Mouse (Mus musculus) CD8-positive naive resting alpha-beta T cell, adult 2 months (primary cell): ENCODE measurements around the gene Ctdsp1.

Experiments used
- DNase-seq, 2 experiments: peaks; one replicate each; pipeline ENCODE4 v3.0.0; 2022; ENCODE audit warnings: low read depth in 2 of 2, low spot score in 2 of 2

The Ctdsp1 gene

DNA sequence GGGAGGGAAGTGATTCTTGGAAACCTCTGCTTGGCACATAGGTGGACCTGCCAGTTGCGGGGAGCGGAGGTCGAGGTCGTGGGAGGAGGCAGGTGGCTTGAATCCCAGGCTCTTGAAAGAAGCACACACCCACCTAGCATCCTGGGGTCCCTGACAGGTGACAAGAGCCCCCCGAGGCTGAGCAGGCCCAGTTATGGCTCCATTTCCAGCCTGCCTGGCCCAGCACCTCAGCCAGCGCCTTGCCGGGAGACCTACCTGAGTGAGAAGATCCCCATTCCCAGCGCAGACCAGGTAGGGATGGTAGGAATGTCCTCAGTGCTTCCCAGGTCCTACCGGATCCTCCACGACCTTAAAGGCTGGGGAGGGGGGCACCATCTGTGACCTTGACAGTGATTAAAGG, 15.7 kb upstream of the Ctdsp1 start:
- DNase-seq, result no peak

DNA sequence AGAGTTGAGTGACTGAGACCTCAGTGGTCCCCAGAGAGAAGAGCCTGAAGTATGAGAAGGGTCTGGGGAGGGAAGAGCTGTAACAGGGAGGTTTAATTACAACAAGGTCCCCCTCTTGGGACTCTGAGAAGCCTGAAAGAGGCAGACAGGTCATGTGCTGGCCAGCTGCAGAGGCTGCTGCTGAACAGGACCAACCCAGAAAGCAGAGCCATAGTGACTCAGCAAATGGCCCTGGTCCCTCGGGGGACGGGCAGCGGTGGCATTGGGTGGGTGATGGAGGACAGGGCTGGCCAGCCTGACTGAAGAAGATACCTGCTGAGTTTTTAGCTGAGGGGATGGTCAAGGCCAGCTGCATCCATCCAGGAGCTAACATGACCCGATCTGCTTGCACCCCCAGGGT, 14.9 kb upstream of the Ctdsp1 start:
- no peak for DNase-seq

DNA sequence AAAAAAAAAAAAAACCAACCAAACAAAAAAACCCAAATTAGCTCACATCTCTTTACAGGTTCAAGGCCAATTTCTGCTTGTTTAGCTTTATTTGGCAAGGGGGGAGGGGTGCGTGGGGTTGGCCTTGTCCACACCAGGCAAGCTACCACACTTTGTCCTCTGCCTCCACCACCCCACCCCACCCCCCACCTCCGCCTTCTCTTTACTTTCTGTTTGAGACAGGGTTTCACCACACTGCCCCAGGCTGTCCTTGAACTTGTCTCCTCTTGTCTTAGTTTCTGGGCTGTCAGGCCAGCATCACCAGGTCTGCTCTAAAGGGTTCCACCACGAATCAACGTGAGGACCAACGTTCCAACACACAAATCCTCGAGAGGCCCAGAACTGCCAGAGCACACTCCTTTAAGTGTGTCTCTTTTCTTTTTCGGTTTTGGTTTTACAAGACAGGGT, 12.2 kb upstream of the Ctdsp1 start:
- no peak for DNase-seq

DNA sequence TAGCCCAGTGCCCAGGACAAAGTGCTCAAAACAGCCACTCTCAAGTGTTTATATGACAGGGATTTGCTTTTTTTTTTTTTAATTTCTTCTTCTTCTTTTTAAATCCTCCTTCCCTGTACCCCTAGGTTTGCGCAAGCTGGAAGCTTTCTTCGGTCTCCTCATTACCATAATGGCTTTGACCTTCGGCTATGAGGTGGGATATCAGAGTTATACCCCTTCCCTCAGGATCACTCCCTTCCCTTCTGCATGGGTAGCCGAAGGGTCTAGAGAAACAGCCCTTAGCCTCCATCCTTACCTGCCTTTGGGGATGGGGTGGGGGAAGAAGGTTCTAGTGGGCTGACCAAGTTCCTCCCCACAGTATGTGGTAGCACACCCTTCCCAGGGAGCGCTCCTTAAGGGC, 10.8 kb upstream of the Ctdsp1 start:
- DNase-seq, result no peak

DNA sequence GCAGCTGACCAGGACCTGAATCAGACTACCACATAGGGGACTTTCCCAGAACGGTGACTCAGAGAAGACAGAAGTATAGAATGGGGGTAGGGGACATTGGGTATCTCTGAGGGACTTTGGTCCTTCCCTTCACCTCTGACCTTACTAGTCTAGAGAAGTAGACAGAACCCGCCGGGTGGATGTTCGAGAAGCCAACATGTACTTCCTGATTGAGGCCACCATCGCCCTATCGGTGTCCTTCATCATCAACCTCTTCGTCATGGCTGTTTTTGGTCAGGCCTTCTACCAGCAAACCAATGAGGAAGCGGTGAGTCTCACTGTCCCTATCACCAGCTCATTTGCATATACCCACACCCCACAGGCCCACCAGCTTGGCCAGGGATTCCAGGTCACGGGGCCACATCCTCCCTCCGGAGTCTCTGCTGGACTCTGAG, 9.7 kb upstream of the Ctdsp1 start:
- DNase-seq, result no peak

DNA sequence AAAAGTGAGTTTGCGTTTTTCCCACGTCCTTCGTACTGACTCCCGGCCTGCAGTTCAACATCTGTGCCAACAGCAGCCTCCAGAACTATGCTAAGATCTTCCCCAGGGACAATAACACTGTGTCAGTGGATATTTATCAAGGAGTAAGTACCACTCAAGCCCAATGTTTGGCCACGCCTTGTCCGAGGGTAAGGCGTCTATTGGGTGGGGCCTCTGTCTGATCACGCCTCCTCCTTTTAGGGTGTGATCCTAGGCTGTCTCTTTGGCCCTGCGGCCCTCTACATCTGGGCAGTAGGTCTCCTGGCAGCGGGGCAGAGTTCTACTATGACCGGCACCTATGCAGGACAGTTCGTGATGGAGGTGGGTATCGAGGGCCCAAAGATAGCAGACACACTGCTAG, 7.9 kb upstream of the Ctdsp1 start:
- no peak for DNase-seq

DNA sequence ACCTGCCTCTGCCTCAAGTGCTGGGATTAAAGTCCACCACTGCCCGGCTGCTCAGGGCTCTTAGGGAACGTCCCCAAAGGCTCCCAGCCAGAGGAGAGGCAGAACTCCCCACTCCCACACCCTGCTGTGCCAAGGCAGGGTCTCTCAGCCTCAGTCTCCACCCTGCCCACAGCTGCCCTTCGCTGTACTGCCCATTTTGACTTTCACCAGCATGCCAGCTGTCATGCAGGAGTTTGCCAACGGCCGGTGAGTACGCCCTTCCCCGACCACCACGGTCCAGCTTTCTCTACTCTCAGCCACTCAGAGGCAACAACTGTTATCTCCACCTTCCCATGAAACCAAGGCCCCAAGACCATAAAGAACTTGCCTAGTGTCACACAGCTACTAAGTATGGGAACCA, 6.8 kb upstream of the Ctdsp1 start:
- no peak for DNase-seq

DNA sequence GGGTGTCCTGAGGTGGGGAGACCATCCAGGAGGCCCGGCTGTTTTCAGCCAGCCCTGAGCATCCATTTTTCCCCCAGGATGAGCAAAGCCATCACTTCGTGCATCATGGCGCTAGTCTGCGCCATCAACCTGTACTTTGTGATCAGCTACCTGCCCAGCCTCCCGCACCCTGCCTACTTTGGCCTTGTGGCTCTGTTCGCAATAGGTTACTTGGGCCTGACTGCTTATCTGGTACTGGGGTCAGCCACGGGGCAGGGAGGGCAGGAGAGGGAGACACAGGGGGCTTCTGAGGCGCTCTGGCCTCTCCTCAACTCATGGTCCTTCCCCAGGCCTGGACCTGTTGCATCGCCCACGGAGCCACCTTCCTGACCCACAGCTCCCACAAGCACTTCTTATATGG, 6.2 kb upstream of the Ctdsp1 start:
- DNase-seq, result no peak

DNA sequence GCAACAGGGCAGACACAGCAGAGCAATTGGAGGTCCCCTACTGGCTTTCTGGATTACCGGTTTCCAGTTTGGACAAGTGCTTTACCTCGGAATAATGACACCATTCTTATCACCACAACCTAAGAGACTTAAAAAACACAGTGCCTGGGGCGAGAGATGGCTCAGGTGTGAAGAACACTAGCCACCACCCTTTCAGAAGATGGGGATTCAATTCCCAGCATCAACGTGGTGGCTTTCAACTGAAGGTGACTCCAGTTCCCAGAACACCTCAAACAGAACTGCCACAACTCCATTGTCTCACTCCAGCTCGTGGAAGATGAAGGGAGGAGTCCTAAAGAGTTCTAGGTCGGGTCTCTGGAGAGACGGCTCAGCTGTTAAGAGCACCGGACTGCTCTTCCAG, 5.8 kb upstream of the Ctdsp1 start:
- no peak for DNase-seq

DNA sequence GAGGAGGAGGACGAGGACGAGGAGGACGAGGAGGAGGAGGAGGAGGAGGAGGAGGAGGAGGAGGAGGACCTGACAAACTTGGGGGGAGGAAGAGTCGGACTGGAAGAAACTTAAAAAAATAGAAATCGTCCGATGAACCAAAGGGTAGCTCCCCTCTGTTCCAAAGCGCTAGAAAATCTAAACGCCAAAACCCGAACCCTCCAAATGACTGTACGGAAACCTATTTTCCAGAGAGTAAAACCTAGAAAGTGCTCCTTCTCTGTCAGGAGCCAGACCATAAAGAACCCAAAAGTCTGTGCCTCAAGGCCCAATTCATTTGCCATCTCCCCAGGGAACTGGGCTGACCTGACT, 5.0 kb upstream of the Ctdsp1 start:
- DNase-seq, result no peak

DNA sequence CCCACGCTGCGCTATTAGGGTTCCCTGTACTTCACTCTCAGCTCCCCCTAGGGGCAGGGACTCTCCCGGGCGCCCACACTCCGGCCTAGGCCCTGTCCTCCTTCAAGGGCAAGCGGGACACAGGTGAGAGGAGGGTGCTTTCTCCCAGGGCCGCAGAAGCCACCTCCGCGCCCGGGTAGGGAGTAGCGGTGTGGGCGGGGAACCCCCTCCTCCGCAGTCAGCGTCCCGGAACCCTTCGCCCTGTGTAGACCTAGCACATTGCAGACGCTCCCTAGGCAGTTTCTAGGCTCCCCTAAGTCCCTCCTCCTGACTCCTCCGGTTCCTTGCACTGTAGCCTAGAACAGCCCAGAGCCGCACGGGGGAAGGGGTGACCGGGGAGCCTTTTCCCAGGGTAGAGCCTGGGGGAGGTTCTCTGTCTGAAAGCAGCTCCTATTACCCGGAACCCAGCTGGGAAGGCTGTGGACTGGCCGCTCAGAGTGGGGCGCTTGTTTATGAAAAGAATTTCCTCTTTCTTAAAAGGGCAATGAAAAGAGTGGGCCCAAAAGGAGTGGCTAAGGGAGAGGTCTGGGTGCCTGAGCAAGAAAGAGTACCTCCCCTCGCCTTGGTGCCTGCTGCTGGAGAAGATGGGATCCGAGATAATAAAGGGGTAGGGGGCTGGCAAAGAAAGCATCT, 4.5 kb upstream of the Ctdsp1 start:
- DNase-seq, result peak; percentile 92 to 99

DNA sequence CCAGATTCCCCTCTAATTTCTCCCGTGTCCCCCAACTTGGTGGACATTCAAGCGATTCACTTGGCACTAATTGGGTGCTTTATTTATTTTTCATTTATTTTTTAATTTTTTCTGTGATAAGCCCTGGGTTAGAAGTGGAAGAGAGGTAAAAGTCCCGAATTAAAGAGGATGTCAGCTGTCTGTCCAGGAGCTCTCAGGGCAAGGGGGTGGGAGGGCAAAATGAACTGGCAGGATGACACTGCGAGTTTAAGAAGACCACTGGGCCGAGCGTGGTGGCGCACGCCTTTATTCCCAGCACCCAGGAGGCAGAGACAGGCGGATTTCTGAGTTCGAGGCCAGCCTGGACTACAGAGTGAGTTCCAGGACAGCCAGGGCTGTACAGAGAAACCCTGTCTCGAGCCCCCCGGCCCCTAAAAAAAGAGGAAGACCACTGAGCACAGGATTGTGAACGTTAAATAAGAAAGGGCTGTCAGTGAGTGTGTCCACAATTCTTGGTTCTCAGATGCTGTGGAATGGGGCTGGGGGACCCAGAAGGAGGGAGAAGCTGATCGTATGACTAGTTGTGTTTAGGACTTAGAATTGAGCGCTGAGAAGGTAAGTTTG, 3.8 kb upstream of the Ctdsp1 start:
- DNase-seq, result no peak

DNA sequence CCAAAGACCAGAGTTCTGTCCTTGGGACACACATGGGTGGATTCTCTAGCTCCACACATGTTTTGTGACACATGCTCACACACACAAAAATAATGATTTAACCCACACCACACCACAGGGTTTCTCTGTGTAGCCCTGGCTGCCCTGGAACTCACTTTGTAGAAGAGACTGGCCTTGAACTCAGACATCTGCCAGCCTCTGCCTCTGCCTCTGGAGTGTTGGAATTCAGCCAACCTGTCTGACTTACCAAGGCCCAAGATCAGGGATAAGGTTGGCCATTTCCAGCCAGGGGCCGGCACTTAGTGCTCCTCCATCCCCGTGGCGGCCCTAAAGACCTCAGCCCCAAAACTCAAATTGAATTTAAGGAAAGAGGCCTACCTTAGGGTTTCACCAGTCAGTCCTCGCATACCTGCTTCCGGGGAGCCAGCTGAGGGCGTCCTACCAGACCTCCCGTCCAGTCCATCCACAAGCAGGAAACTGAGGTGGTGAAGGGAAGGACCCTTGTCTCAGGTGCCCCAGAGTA, 2.9 kb upstream of the Ctdsp1 start:
- no peak for DNase-seq

DNA sequence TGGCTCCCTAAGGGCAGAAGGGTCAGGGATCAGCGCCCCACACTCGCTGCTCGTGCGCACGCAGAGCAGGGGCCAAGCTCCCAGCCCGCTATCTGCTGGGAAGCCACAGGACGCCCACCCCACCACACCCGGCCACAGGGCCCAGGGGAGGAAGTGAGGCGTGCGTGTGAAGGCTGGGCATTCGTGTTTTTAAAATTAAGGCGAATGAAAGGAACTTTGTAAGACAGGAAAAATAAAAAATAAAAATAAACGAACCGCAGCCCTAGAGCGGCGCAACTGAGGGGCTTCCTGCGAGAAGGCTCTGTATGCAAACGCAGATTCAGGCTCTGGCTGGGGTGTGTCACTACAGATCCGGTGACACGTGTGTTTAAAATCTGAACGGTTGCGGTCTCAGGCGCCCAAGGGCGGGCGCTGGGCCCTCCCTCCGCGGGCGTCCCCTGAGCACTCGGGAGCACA, 1.4 kb upstream of the Ctdsp1 start:
- peak; percentile 48 to 61 for DNase-seq

DNA sequence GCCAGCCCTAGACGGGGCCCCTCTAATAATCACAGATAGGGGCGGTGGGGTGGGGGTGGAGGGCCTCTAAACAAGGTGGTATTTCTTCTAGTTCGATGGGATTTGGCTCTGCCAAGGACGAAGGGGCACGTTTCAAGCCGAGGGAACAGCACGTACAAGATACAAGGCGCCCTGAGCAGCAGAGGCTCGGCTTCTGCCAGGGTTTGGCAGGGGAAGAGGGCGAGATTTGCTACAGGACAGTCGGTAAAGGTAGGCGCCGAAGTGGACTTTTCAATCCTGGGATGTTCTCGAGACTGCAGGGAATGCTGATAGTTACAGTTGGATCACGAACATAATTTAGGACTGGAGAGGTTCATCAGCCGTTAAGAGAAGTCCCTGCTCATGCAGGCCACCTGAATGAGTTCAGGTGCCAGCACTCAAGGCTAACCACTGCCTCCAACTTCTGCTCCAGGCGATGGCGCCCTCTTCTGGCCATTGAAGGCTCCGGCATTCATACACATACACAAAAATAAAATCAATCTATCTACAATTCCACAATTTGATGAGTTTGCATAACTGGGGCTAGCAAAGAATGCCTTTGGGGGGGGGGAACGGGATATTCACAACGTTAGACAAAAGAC, 912 bp upstream of the Ctdsp1 start:
- DNase-seq, result peak; percentile 64 to 76

DNA sequence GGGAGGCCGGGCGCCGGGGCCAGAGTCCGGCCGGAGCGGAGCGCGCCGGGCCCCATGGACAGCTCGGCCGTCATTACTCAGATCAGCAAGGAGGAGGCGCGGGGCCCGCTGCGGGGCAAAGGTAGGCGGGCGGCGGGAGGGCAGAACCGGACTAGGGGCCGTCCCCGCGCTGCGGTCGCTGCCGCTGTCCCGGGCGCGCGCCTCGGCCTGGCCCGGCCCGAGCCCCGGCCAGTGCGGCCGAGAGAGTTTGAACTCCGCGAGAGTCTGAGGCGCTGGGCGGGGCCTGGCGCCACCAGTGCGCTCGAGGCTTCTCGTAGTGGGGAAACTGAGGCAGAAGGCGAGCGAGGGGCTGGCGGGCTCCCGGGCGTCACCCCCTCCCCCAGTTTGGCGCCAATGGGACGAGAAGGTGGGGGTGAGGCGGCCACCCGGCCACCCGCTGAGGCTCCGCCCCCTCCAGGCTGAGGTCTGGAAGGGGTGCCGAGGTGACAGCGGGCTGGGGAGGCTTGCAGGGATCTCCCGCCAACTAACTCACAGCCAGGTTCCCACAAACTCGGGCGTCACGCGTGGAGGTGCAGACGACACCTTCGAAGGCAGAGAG, 634 bp downstream of the Ctdsp1 start:
- peak; percentile 44 to 49 for DNase-seq

DNA sequence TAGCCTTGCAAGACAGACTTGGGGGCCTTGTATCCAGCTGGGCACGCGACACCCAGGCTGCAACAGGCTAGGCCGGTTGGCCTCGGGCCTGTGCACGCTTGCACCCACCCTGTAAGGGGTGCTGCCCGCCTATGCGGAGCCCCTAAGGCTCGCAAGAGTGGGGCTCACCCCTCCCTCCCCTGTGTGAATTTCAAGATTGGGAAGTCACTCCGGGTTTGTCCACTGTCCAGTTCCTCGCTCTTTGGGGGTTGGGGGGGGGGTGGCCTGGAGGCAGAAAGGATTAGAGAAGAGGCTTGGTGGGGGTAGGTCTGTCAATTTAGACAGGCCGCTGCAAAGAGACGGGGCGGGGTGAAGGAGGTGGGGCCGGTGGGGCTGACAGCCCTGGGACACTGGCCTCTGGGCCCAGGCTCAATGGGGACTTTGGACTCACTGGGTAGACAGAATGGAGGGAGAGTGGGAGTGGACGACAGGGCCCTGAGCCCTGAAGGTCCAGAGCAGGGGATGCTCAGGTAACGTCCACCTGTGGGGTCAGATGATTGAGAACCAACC, 1.2 kb downstream of the Ctdsp1 start:
- no peak for DNase-seq

DNA sequence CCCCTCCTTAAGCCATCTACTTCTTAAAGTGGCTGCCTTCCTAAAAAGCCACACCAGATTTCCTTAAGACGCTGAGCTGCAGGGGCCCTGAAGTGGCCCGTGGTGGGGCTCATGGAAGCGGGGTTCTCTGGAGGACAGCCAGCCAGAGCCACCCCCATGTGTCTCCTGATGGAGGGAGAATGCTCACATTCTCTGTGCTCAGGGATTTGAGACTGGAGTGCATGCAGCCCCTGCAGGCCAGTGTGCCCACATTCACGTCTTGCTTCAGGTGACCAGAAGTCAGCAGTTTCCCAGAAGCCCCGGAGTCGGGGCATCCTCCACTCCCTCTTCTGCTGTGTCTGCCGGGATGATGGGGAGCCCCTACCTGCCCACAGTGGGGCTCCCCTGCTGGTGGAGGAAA, 1.7 kb downstream of the Ctdsp1 start:
- no peak for DNase-seq

DNA sequence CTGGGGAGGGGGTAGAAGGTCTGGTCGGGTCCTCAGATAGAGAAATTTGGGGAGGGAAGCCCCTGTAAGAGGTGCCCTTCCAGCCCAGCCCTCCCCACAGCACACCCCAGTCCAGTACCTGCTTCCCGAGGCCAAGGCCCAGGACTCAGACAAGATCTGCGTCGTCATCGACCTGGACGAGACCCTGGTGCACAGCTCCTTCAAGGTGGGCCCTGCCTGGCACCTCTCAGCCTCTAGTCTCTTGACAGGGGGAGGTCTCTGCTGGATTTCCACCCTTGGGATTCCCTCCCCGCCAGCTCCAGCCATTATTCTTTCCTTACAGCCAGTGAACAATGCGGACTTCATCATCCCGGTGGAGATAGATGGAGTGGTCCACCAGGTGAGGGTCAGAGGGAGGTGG, 2.4 kb downstream of the Ctdsp1 start:
- DNase-seq, result no peak

DNA sequence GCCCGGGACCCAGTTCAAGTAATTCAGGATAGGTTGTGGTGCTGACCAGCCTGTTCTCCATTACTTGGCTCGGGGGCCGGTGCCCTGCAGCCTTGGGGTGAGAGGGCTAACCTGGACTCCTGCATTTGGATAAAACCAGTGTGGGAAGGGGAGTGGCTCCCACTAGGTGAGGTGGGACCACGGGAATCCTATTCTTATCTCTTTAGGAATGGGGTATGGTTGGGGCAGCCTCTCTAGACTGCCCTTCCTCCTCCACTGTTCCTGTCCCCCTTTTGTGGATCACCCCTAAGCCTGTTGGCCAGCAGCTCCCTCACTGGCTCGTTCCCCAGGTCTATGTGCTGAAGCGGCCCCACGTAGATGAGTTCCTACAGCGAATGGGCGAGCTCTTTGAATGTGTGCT, 3.0 kb downstream of the Ctdsp1 start:
- no peak for DNase-seq

DNA sequence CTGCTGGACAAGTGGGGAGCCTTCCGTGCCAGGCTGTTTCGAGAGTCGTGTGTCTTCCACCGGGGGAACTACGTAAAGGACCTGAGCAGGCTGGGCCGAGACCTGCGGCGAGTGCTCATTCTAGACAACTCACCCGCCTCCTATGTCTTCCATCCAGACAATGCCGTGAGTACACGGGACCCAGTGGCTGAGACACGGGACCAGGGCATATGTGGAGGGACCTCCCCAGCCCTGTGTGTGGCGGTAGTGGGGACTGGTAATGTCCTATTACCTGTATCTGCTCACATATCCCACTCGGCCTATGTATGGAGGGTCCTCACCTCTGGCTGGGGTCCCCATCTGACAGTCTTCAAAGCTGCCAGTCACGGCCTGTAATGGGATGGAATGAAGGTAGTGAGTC, 3.5 kb downstream of the Ctdsp1 start:
- no peak for DNase-seq

DNA sequence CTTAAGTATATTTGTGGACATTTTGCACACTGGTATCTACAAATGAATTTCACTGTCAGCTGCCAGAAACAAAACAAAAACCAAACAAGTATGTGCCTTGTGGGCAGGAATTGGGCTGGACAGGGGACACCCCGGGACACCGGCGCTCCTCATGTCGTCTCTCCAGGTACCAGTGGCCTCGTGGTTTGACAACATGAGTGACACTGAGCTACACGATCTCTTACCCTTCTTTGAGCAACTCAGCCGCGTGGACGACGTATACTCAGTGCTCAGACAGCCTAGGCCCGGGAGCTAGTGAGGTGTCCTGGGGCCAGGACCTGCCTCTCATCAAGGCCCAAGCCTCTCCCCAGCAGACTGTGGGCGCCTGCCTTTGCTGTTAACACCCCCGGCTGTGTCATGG, 4.0 kb downstream of the Ctdsp1 start:
- DNase-seq, result no peak
